Mouse (Mus musculus) lung, postnatal 10 days (tissue): ENCODE measurements at regions not wholly inside any gene's neighbourhood (a gene's known extent, or its start where the extent isn't known, plus 50 kb on each side); places are given as distances from the start of the nearest gene placed in this dataset.

Experiments
- DNase-seq: peaks from one replicate; pipeline ENCODE4 v3.0.0; 2021

DNA sequence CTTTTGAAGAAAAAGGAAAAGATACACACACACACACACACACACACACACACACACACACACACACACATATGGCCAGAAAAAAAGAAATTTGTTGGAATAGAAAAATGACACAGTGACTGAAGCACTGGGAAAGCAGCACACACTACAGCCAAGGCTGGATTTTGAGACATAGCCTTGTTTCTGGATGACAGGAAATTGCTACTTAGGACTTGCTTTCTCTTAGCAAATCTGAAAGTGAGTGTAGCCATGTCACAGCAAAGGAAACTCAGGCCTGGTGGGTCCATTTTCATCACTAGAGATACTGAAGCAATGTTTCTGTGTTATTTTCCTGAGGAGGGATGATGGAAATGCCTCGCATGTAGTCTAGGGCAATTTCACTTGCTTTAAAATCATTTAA, 271.3 kb upstream of the Gpc5 start:
- DNase-seq, result no peak

DNA sequence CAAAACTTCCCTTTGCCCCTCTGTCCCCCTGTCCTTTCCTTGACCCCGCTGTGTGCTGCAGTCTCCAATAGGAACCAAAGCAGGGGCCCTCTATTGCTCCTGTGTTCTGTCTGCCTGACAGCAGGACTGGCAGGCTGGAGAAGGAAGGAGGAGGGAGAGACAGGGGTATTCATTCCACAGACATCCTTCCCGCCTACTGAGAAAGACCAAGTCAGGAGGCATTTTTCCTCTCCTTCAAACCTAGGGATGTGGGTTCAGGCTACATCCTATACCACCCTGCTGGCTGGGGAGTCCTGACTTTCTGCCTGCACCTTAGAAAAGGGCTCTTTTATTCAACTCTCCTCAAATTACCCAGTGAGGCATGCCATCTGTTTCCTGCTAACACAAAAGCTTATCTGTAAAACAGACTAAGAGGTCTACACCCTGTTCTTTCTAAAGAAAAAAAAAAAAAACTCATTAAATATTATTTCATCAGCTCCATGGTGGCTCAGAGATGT, 270.9 kb upstream of the Gpc5 start:
- DNase-seq, result no peak

DNA sequence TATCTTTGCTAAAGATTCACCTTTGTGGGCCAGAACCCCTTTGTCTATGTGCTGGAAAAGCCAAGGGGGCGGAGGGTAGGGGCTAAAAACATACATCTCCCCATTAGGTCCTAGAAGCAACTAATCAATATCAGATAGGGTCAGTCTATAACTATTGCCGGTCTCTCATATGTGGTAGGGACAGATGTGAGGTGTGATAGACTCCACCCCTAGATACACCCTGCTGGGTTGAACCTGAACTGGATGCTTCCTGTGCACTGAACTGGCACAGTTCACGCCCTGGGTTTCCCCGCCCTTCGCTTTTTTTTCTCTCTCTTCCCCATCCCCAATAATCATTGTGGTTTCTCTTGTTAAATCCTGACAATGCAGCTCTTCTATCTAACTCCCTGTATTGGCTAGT, 270.3 kb upstream of the Gpc5 start:
- DNase-seq, result no peak

DNA sequence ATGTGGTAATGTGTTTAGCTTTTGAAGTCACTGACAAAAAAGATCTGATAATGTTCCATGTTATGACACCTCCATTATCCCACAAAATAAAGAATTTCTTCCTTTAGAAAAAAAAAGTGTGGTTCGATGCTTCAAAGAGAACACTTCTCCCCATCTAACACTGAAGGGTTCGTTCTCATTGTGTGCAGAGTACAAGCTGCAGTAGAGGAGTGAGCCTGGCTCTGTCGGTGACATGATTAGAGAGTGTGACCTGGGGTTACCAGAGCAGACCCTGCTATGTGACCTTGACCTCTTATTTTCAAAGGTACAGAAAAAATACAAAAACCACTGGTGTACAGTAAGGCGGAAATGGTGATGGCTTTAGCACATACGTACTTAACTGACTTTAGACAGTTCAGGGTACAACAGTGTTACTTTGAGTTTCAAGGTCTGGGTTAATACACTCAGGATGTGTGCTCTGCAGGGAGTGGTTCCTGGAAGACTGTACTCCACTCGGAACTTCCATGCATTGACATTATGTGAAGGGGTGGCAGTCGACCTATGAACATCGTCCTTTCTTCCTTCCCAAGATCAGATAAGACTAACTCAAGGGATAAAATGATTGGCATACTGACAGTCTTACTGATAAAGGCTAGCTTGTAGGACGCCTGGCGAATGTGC, 265.2 kb upstream of the Gpc5 start:
- no peak for DNase-seq

DNA sequence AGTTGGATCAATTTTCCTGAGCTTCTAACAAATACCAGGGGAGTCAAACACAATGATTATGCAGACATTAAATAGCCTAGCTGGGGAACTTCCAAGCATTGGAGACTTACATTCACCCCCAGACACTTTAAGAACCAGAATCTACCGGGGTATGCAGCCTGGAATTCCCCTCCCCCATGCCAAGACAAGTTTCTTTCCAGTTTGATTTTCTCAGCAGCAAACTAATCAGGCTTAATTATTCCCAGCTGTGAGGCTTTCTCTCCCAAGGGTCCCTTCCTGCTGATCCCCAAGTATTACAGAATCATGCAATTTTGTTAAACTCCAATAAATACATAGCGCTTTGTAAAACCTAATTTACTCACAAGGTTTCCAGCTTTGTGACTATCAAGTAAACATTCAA, 262.7 kb upstream of the Gpc5 start:
- DNase-seq, result no peak

DNA sequence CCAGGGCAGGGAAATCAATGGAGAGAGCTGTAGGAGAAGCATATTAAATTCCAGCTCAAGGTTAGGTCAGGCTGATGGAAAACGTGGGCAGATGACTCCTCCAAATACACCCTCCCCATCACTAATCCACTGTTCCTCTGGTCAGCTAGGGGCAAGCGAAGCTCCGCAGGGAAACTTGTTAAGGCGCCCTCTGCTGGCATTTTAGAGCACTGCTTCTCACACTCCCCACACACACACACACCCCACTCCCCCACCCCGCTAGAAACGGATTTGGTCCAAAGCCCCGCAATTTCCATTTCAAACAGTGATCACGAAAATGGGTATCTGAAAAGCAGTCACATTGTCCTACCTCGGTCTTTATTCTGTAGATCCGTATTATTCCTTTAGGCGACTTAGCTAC, 259.0 kb upstream of the Gpc5 start:
- DNase-seq, result no peak

DNA sequence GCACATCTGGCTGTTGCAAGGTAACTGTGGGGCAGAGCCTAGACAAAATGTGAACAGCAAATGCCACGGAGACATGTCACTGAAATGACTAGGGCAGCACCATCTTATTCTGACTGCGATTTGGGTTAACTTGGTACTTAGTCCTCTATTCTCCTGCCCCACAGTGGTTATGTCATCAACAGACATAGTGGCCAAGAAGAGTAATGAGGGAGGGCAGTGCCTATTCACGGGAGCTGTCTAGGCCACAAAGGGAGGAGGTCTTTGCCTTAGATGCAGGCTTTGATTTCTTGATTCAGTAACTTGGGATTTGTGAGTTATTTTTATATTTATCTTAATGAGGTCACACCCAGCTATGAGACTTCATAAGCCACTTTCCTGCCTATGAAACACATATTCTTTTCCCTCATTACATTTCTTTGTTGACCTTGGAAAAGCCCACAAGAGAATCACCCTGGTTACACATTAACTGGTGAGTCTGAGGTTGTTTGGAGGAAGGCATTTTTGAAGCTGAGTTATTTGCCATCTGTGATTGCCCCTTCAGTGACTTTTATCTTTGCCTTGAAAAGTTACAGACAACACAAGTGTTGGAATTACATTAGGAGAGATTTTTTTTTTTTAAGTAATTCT, 255.2 kb upstream of the Gpc5 start:
- DNase-seq, result no peak

DNA sequence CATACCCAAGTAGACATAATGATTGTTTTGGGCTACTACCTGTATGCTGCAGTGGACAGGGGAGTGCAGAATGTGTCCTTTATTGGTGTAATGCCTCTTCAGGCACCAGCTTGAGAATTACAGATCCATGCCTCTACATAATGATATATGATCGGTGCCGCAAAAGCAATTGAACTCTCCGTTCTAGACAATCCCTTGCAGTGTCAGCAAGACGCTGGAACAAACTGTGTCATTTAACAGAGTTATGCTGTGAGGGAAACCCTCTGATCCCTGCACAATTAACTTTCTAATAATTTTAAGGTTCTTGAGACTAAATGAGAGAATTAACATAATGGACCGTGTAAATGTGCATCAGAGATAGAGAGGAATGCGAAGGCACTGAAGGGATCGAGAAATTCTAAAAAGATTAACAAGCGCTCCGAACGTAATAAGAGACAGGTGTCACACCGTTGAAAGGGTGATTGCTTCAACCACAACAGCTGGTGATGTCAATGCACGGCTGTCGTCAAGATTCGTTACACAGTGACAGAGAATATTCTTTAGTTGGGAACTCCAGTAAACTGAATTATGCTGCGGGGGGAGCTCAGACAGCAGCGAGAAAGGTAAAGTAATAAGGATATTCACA, 254.3 kb upstream of the Gpc5 start:
- no peak for DNase-seq

DNA sequence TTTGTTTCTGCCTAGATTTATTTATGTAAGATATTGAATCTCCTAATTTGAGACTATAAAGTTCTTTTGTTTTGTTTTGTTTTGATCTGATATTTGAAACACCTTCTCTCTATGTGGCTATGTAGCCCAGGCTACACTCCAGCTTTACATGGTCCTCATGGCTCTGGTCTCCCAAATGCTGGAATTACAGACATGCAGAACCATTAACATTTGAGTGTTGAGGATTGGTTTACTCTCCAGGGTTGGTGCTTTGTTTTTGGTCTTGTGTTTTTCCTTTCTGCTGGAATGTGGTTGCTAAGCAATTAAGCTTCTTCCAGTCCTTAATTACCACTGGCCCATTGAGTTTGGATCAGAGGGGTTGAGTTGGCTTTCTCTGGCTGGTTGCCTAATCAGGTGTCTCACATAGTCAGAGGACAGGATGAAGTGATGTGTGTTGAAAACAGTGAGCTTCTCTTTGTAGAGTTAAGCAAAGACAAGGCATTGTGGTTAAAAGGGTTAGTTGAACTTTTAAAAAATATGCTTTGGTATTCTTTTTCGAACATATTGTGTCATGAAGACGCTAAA, 252.6 kb upstream of the Gpc5 start:
- DNase-seq, result no peak

DNA sequence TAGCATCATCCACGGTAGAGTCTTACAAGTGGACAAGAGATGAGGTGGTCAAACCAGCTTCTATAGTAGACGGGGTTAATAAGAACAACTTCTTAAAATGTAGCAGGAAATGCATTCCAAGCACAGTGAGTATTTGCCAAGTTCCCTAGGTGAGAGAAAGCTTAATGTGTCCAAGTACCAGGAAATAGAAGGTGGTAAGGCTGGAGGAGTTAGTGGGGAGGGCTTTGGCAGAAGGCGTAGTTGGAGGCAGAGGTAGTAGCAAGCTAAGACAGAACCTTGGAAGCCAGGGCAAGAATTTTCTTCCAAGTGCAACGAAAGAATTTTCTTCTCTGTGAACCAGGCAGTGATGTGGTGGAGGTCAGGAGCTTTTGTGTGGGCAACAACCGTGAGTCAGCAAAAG, 251.2 kb upstream of the Gpc5 start:
- peak; percentile 17 for DNase-seq

DNA sequence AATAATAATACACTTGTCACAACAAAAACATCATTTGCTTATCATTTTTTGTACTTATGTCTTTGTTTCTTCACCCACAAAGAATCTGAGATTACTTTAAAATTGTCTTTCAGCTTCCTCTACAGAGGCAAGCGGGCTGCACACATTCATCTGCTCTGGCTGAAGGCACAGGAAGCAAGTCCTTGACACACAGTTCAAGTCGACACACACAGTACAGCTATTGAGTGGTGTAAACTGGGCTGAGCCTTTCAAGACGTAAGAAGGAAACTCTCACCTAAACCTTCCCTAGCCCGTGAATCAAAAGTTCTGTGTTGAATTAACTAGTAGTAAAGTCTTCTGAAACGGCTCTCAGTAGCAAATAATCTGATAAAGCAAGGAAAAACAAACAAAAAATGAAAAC, 250.5 kb upstream of the Gpc5 start:
- DNase-seq, result no peak

DNA sequence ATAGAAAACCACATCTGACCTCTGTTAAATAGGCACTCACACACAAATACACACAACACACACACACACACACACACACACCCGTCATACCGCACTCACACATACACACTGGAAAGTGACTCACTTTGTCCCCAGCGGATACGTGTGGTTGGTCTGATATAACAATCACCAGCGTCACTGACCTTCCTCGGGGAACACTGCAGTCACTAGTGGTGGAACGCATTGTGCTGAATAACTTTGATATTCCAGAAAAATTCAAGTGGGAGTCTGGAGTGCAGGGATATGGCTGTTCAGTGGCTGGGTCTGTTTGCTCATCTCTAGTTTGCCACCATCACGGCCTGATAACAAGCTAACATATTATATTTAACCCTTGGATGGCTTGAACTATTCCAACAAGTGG, 249.7 kb upstream of the Gpc5 start:
- DNase-seq, result no peak

DNA sequence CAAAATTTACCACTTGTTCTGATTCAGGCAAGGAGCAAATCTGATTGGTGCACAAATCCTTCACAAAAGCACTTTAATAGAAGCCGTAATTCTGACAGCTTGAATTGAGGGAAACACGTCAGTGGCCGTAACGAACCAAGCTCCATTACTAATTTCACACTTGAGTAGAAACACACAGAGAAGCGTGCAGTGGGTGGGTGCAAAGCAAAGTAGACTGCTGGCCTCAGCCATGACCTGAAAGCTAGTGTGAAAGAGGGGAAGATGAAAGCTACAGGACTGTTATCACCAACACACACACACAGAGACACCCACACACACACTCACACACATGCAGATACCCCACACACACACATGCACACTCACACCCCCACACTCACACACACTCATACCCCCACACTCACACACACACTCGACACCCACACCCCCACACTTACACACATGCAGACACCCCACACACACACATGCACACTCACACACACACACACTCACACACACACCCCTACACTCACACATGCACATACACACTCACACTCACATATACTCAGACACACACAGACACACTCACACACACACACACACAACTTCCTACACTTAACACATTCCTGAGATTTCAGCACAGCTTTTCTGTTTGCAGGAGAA, 248.8 kb upstream of the Gpc5 start:
- DNase-seq, result no peak

DNA sequence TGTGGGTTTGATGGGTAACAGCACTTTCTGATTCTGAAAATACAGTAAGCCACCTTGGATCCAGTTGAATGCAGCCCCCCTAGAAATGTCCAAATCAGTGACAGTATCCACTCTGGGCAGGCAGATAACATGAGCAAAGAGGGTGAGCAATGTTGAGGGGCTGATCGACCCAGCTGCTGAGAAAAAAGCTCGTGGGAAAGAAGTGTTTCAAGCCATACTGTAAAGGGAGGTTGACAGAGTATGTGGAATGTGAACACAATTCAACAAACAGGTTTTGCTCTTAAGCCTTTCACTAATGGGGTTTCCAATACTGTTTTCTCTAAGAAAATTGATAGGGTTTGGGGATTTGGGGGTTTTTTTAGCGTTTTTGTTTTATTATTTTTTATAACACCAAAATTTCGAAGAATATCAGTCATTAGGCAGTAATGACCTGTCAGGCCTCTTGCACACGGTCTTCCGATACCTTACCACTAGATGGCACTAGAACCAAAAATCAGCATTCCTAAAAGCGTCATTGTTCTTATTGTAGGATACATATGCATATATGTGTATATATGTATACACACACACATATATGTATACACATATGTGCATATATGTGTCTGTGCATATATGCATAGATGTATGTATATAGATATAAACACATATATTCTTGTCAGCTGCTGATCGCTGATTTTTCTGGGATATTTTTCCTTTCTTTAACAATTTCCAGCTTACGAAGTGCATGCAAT, 237.5 kb upstream of the Gpc5 start:
- DNase-seq, result peak; percentile 10

DNA sequence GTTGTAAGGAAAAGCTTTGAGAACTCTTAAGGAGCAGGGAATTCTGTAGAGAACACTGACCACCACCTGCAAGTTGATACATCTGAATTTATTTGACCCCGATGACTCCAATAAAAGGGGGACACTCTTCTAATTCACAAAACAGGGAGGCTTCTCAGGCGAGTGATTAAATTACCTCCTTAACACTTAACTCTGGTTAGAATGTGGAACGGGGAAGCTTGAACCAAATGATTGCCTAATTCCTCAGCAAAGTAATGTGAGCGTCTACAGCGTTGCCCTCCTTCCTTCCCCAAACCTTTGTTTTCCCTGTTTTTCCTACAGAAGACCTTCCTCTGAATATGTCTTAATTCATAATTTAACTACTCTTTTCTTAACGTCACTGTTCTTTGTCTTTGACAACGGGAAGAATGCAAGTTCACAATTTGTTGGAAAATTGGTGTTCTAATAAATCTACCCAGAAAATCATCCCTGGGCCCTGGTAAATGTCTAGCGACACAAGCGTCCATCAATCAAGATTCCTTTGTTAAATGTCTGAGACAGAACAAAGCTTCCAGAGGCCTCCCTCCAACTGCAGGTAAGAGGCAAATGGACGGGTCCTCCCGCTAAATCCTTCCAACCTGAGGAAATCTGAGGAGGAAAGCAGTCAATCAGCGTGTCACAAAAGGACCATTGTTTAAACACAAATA, 236.8 kb upstream of the Gpc5 start:
- DNase-seq, result no peak

DNA sequence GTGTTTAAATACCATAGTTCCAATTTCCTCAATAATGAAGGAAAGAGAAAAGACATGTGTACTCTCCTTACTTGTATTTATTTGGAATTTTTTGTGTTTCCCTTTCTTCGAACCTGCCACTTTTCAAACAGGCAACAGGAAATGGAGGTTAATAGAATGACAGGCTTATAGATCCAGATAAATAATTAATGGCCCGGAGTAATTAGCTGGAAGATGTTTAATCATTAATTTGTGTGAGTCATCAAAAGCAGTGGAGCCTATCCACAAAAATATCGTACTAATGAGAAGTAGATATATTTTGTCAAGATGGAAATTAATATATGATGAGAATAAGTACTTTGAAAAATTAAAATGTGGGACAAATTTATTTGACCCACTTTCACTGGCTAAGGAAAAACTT, 236.3 kb upstream of the Gpc5 start:
- no peak for DNase-seq

DNA sequence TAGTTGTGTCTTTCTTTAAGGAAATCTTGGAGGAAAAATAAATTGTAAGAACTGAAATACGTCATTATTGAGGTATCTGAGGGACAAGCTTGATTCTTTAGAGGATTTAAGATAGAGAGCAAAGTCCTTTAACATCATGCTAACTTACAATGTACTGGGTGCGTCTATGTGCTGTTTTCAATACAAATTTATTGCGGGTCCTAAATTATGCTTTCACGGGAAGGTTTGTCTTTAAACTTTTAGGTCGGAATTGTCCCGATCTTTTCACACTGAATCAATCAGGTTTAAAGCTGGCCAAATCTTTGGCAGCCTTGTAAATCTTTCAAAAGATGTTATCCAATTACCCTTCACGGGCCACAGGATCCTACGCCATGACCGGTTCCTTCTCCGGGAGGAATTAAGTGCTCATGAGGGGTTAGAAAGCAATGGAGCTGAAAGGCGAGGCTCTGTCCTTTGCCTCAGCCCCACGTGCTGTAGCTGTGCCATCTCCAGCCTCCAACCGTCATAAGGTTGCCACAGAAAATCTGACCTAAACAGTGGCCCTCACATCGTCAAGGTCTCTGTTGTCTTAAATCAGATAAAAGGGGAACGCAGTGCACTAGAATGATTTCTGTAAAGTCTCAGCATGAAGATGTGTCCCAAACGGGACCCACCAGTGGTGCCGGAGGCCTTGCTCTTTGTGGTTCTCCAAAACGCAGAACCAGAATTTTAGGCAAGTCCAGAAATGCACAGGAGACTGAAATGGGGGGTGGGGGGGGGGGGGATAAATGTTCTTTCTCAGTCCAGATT, 235.6 kb upstream of the Gpc5 start:
- DNase-seq, result no peak

DNA sequence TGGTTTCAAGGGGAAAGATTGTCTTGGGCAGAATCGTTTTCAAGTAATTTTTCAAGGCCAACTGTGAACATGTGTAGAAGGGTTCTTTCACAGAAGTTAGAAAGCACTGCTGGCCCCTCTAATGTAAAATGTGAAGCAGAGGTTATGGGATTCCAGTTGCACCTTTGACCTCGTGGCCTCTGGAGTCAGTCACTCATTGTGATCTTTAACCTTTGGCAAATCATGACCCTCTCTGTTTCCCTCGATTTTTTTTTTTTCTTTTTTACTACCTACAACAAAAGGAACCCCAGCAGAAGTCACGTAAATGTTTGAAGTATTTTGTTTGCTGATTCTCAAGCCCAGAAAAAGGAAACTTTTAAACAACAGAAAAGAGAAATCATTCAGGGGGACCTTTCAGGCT, 234.8 kb upstream of the Gpc5 start:
- no peak for DNase-seq

DNA sequence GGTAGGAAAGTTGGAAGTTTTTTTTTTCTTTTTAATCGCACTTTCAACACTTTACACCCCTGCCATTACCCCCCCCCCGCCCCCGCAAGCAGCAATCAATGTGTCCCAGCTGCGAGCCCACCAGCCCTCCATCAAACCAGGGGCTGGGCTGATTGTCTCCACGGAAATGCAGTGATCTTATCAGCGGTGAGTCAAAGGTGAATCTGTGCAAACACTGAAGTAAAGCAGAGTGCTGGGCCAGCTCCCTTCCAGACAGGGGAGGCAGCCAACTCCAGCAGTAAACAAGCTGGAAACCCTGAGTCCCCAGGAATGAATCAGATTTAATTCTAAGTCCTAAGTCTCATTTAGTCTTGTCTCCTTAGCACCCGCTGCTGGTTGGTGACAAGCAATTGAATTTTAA, 234.3 kb upstream of the Gpc5 start:
- DNase-seq, result no peak

DNA sequence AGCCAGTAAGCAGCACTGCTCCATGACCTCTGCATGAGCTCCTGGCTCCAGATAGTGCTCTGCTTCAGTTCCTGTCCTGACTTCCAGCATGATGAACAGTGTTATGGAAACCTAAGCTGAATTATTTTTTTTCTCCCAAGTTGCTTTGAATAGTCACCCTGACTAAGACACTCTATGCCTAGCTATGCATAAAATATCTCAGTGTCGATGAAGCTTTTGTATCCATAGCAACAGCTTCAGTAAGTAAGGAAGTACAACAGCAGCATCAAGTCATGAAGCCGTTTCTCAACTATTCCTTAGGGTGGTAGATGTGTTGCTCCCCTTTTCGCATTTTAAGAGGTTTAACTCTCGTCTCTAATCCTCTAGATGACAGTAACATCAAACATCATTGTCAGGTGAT, 228.4 kb upstream of the Gpc5 start:
- DNase-seq, result no peak

DNA sequence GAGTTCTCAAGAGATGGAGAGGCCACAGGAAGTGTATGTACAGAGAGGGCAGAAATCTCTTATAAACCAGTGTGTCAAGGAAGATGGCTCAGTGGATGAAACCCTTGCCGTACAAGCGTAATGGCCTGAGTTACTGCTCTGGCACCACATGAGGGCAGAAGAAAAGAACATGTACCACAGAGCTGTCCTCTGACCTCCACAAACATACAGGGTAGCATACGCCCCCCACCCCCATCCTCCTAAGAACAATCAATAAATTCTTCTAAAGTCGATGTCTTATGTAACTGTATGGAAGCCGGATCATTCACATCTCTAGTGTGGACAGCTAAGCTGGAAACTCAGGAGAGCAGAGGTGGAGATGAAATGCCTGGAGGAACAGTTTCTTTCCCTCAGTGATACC, 227.9 kb upstream of the Gpc5 start:
- no peak for DNase-seq

DNA sequence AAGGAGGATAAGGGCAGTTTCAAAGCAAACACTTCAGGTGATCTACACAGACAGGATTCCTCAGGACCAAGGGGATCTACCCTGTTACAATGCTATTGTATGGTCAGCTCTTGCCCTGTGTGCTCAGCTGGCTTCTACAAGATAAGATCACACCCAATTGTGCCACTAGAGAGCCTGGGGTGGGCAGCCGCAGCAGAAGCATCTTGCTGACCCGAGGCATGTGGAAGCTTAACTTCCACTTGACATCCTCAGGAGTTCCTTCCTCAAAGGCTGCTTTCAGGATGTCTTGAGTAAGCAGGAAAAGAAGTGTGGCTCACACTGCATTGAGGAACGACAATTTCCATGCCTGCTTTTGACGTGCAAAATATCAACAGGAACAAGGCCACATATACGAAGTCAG, 222.8 kb upstream of the Gpc5 start:
- peak; percentile 22 for DNase-seq
